Mouse (Mus musculus) cerebellum, postnatal 25 days (tissue): ENCODE measurements around the gene Tstd3.

Experiments
- DNase-seq, 2 experiments: peaks; one replicate each; pipeline ENCODE4 v3.0.0; 2021; ENCODE audit warnings: mixed read lengths in 2 of 2

Gene Tstd3

GRCm38 (mm10) chr4:21766863-21767304 is at the start of gene Tstd3, which contains the start of gene Usp45:
Gene Tstd3 (minus strand): TSS chr4:21767212.
Gene Usp45 (plus strand): TSS chr4:21767156.
- peak; percentile 87 to 92 for DNase-seq

GRCm38 (mm10) chr4:21814029-21814428 is 47.0 kb upstream of the Tstd3 start:
- DNase-seq = peak; percentile 28 to 48

GRCm38 (mm10) chr4:21812635-21813034 is 45.6 kb upstream of the Tstd3 start:
- no peak for DNase-seq

GRCm38 (mm10) chr4:21810608-21811007 is 43.6 kb upstream of the Tstd3 start:
- DNase-seq = no peak

GRCm38 (mm10) chr4:21807204-21807603 is 40.2 kb upstream of the Tstd3 start:
- DNase-seq = no peak

GRCm38 (mm10) chr4:21801620-21802019 is 34.6 kb upstream of the Tstd3 start:
- DNase-seq = no peak

GRCm38 (mm10) chr4:21801013-21801412 is 34.0 kb upstream of the Tstd3 start:
- no peak for DNase-seq

- peak; percentile 18 to 43 for DNase-seq
Observed at GRCm38 (mm10) chr4:21793631-21794030, 26.6 kb upstream of the Tstd3 start.

- DNase-seq = no peak
Observed at GRCm38 (mm10) chr4:21789836-21790235, 22.8 kb upstream of the Tstd3 start.

GRCm38 (mm10) chr4:21788903-21789302 is 21.9 kb upstream of the Tstd3 start:
- DNase-seq = no peak

GRCm38 (mm10) chr4:21786268-21786667 is 19.3 kb upstream of the Tstd3 start:
- no peak for DNase-seq

- DNase-seq = no peak
Observed at GRCm38 (mm10) chr4:21780816-21781726, 14.1 kb upstream of the Tstd3 start.

- DNase-seq = peak in 1 of 2 experiments; percentile 12
Observed at GRCm38 (mm10) chr4:21776946-21777265, 9.9 kb upstream of the Tstd3 start.

- peak; percentile 94 to 99 for DNase-seq
Observed at GRCm38 (mm10) chr4:21776091-21776945, 9.3 kb upstream of the Tstd3 start.

GRCm38 (mm10) chr4:21772306-21772705 is 5.3 kb upstream of the Tstd3 start:
- no peak for DNase-seq

- no peak for DNase-seq
Observed at GRCm38 (mm10) chr4:21771064-21771463, 4.1 kb upstream of the Tstd3 start.

GRCm38 (mm10) chr4:21766171-21766862 is 695 bp downstream of the Tstd3 start:
- peak; percentile 9 to 21 for DNase-seq

GRCm38 (mm10) chr4:21763827-21764226 is 3.2 kb downstream of the Tstd3 start:
- no peak for DNase-seq

GRCm38 (mm10) chr4:21761416-21762160 is 5.4 kb downstream of the Tstd3 start:
- DNase-seq = peak; percentile 15 to 51

- DNase-seq = peak in 1 of 2 experiments; percentile 18
Observed at GRCm38 (mm10) chr4:21758860-21759259, 8.2 kb downstream of the Tstd3 start.

GRCm38 (mm10) chr4:21755123-21755789 is 11.8 kb downstream of the Tstd3 start:
- DNase-seq = no peak

GRCm38 (mm10) chr4:21745723-21746122 is 21.3 kb downstream of the Tstd3 start:
- DNase-seq = no peak
